9 mouse cellular contexts compared by ENCODE assay signal in the genomic region with DNA sequence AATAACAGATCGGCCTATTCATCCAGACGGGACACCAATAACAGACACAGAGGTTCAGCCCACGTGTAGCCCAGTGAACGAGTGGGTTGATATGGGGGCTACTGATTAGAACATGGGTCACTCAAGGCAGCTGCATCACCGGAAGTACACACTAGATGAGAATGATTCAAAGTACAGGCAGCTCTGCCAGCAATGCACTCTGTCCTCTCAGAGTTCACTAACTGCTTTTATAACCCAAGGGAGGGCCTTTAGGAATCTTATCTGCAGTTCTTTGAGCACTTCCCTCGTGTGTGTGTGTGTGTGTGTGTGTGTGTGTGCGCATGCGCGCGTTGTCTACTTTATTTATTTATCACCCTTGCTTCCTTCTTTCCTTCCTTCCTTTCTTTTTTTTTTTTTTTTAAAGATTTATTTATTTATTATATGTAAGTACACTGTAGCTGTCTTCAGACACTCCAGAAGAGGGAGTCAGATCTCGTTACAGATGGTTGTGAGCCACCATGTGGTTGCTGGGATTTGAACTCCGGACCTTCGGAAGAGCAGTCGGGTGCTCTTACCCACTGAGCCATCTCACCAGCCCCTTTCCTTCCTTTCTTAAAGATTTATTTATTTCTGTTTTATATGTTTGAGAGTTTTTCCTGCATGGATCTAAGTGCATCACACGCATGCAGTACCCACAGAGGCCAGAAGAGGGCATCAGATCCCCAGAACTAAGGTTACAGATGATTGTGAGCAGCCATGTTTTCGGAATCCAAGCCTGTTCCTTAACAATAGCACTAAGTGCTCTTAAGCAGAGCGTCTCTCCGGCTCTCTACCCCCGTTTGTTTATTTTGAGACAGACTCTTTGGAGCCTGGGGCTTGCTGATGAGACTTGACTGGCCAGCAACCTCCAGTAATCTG. TPM values are rescaled to one million over a fixed set of nuclear protein-coding genes. Genes with fewer than 3 reads are reported as not detected.
DNase-seq lines count a peak whose midpoint lies in the region; ATAC-seq and TF ChIP-seq lines count a peak whose summit lies in the region.
"Had no signal": no experiment of that assay in that cellular context is flagged by ENCODE, and none has a peak within 500 bp of the region (broad histone marks: within the 10 kb centered on the region; RNA-seq: fewer than 3 reads in every experiment).

No protein-coding gene starts in this region.

- H3K27ac ChIP-seq in kidney, adult 2 months (ENCODE audit: insufficient read depth, low read depth, low read length) = no peak overlapping the region
- H3K27ac ChIP-seq in kidney, embryonic 14.5 days (ENCODE audit: low read depth, low read length) = no peak overlapping the region
- no peak overlapping the region for H3K27ac ChIP-seq in cortical plate, adult 2 months (ENCODE audit: insufficient read depth, low read length)
- no peak overlapping the region for H3K27ac ChIP-seq in midbrain, embryonic 12.5 days (replicated peaks)

- H3K4me3 ChIP-seq in kidney, adult 2 months (ENCODE audit: insufficient read depth, low read depth, low read length) = no peak overlapping the region
- no peak overlapping the region for H3K4me3 ChIP-seq in kidney, embryonic 14.5 days (ENCODE audit: low read length)
- no peak overlapping the region for H3K4me3 ChIP-seq in cortical plate, adult 2 months (ENCODE audit: insufficient read depth, low read length)
- H3K4me3 ChIP-seq in midbrain, embryonic 12.5 days = no peak overlapping the region
- H3K4me3 ChIP-seq: megakaryocyte, embryonic 14.5 days had no signal

- H3K4me2 ChIP-seq in kidney, embryonic 14.5 days (replicated peaks; ENCODE audit: low read depth, low read length) = no peak overlapping the region
- H3K4me2 ChIP-seq in midbrain, embryonic 12.5 days (replicated peaks) = no peak overlapping the region

- H3K27me3 ChIP-seq in kidney, adult 2 months (replicated peaks; ENCODE audit: control insufficient read depth, insufficient read depth, low read length) = no peaks in the 10 kb centered on the region
- no peaks in the 10 kb centered on the region for H3K27me3 ChIP-seq in kidney, embryonic 14.5 days (ENCODE audit: control insufficient read depth, insufficient read depth, low read length)
- H3K27me3 ChIP-seq in midbrain, embryonic 12.5 days = peaks cover 4% of the 10 kb centered on the region; the same call in 1 of the 2 replicates

- no peaks in the 10 kb centered on the region for H3K4me1 ChIP-seq in kidney, adult 2 months (ENCODE audit: control insufficient read depth, insufficient read depth, low read length)
- H3K4me1 ChIP-seq in kidney, embryonic 14.5 days (ENCODE audit: control insufficient read depth, insufficient read depth, low read length) = no peaks in the 10 kb centered on the region
- no peaks in the 10 kb centered on the region for H3K4me1 ChIP-seq in cortical plate, adult 2 months (ENCODE audit: control insufficient read depth, insufficient read depth, low read length)
- H3K4me1 ChIP-seq in midbrain, embryonic 12.5 days = no peaks in the 10 kb centered on the region

- H3K9me3 ChIP-seq in kidney, embryonic 14.5 days (ENCODE audit: control insufficient read depth, low read length) = 0 out of 2 replicates have a peak, but pooled peaks cover 2% of the 10 kb centered on the region
- no peaks in the 10 kb centered on the region for H3K9me3 ChIP-seq in midbrain, embryonic 12.5 days

- H3K36me3 ChIP-seq in kidney, adult 2 months (ENCODE audit: control insufficient read depth, insufficient read depth, low read length) = no peaks in the 10 kb centered on the region
- H3K36me3 ChIP-seq in kidney, embryonic 14.5 days (ENCODE audit: control insufficient read depth, insufficient read depth, low read length) = no peaks in the 10 kb centered on the region
- H3K36me3 ChIP-seq in midbrain, embryonic 12.5 days = no peaks in the 10 kb centered on the region

- 43% methylated on average over 18 of the region's 19 CpGs for WGBS in kidney, adult 2 months
- WGBS in kidney, embryonic 14.5 days = 56% methylated on average over 18 of the region's 19 CpGs
- 61% methylated on average over 18 of the region's 19 CpGs for WGBS in midbrain, embryonic 12.5 days

- DNase-seq in kidney, adult 2 months = peak; percentile 66
- peak; percentile 87 for DNase-seq in ZHBTc4 (ENCODE audit: low read depth, low spot score)
- peak; percentile 46 to 74 for DNase-seq in heart, postnatal 36 days
- peak; percentile 45 to 68 for DNase-seq in left cerebral cortex, postnatal 10 days (ENCODE audit: extremely low spot score in 1 of 2, low spot score in 2 of 2)
- DNase-seq in testis, postnatal 14 days (ENCODE audit: low spot score) = peak; percentile 62

- ATAC-seq in kidney, embryonic 14.5 days (ENCODE audit: low FRiP score, low TSS enrichment) = no peak
- ATAC-seq in midbrain, embryonic 12.5 days (ENCODE audit: low FRiP score, low read depth) = 0 out of 2 replicates have a peak, but pooled peaks have one; percentile 34

- H3K9ac ChIP-seq in kidney, embryonic 14.5 days (ENCODE audit: low read depth, low read length) = no peak overlapping the region
- H3K9ac ChIP-seq in midbrain, embryonic 12.5 days (replicated peaks) = no peak overlapping the region

- intact Hi-C loops in heart, postnatal 36 days (cut with DNase I) = loop anchor here (1.0 to 2.0 kb wide), 3 partner anchors 76 to 109 kb away; no protein-coding TSS in a partner anchor
- intact Hi-C loops in left cerebral cortex, postnatal 10 days (cut with DNase I) = loop anchor here (5.0 kb wide), 1 partner anchor 111 kb away; no protein-coding TSS in a partner anchor

- TF ChIP-seq CTCF in kidney, adult 2 months (conservative IDR thresholded peaks at IDR 0.05; ENCODE audit: insufficient read depth, insufficient read length, low read depth, low read length) = peak; percentile 68
- peak; percentile 75 for TF ChIP-seq CTCF in cortical plate, adult 2 months (IDR thresholded peaks at IDR 0.05; ENCODE audit: extremely low read depth, insufficient read depth, low read length)

- TF ChIP-seq POLR2A in kidney, adult 2 months (IDR thresholded peaks at IDR 0.05; ENCODE audit: low read depth, low read length) = no peak
- TF ChIP-seq POLR2A in cortical plate, adult 2 months (IDR thresholded peaks at IDR 0.05; ENCODE audit: extremely low read depth, insufficient read depth, low read length) = no peak

RNA-seq across cellular contexts. Expression of gene Prss41, which starts 7.1 kb away (rescaled TPM):
- polyA plus RNA-seq in kidney, adult 2 months (2012; rRNA removed) = 0.08 and 0.16 TPM in 2 replicates
- polyA plus RNA-seq in kidney, embryonic 14.5 days (2014; fragmentation: Nextera tagmentation; extraction: Ambion mirVana) = 3.1 and 3.9 TPM in 2 replicates
- 0.23 and 0.29 TPM in 2 replicates for polyA plus RNA-seq in cortical plate, adult 2 months (2012; rRNA removed)
- not detected for total RNA-seq in heart, postnatal 36 days (2021)
- 1 to 10 TPM; 1.9 to 2.8 TPM for total RNA-seq in left cerebral cortex, postnatal 10 days (2021)
- 0.82 and 0.91 TPM in 2 replicates for polyA plus RNA-seq in midbrain, embryonic 12.5 days (2016; fragmentation: Nextera tagmentation; extraction: Ambion mirVana)

RNA-seq across cellular contexts. Expression of gene Prss32, which starts 7.4 kb away (rescaled TPM):
- polyA plus RNA-seq in kidney, adult 2 months (2012; rRNA removed) = not detected in 2 replicates
- 0.14 TPM in 1 of 2 replicates, not detected in the other for polyA plus RNA-seq in kidney, embryonic 14.5 days (2014; fragmentation: Nextera tagmentation; extraction: Ambion mirVana)
- polyA plus RNA-seq in cortical plate, adult 2 months (2012; rRNA removed) = not detected in 2 replicates
- not detected for total RNA-seq in heart, postnatal 36 days (2021)
- not detected for total RNA-seq in left cerebral cortex, postnatal 10 days (2021)
- not detected in 2 replicates for polyA plus RNA-seq in midbrain, embryonic 12.5 days (2016; fragmentation: Nextera tagmentation; extraction: Ambion mirVana)

RNA-seq across cellular contexts. Expression of gene Prss33, which starts 15.2 kb away (rescaled TPM):
- not detected in 2 replicates for polyA plus RNA-seq in kidney, adult 2 months (2012; rRNA removed)
- polyA plus RNA-seq in kidney, embryonic 14.5 days (2014; fragmentation: Nextera tagmentation; extraction: Ambion mirVana) = 0.26 and 0.41 TPM in 2 replicates
- not detected in 2 replicates for polyA plus RNA-seq in cortical plate, adult 2 months (2012; rRNA removed)
- total RNA-seq in heart, postnatal 36 days (2021) = not detected
- not detected for total RNA-seq in left cerebral cortex, postnatal 10 days (2021)
- 0.48 and 0.76 TPM in 2 replicates for polyA plus RNA-seq in midbrain, embryonic 12.5 days (2016; fragmentation: Nextera tagmentation; extraction: Ambion mirVana)

RNA-seq across cellular contexts. Expression of gene Prss21, which starts 16.8 kb away (rescaled TPM):
- polyA plus RNA-seq in kidney, adult 2 months (2012; rRNA removed) = 0.14 TPM in 2 replicates
- polyA plus RNA-seq in kidney, embryonic 14.5 days (2014; fragmentation: Nextera tagmentation; extraction: Ambion mirVana) = not detected in 2 replicates
- polyA plus RNA-seq in cortical plate, adult 2 months (2012; rRNA removed) = not detected in 2 replicates
- not detected for total RNA-seq in heart, postnatal 36 days (2021)
- not detected for total RNA-seq in left cerebral cortex, postnatal 10 days (2021)
- not detected in 2 replicates for polyA plus RNA-seq in midbrain, embryonic 12.5 days (2016; fragmentation: Nextera tagmentation; extraction: Ambion mirVana)

RNA-seq across cellular contexts. Expression of gene Elob, which starts 22.2 kb away (rescaled TPM):
- polyA plus RNA-seq in kidney, adult 2 months (2012; rRNA removed) = 687 and 762 TPM in 2 replicates
- polyA plus RNA-seq in kidney, embryonic 14.5 days (2014; fragmentation: Nextera tagmentation; extraction: Ambion mirVana) = 982 and 1,429 TPM in 2 replicates
- polyA plus RNA-seq in cortical plate, adult 2 months (2012; rRNA removed) = 547 and 628 TPM in 2 replicates
- total RNA-seq in heart, postnatal 36 days (2021) = 100 to 1,000 TPM; 345 to 363 TPM
- total RNA-seq in left cerebral cortex, postnatal 10 days (2021) = 100 to 1,000 TPM; 389 to 390 TPM
- 1,125 and 1,165 TPM in 2 replicates for polyA plus RNA-seq in midbrain, embryonic 12.5 days (2016; fragmentation: Nextera tagmentation; extraction: Ambion mirVana)
